Mouse (Mus musculus): Measurements from ENCODE around the gene Ostf1.

Ostf1 gene

GRCm38 (mm10) chr19:18631644-18632219 is at the start of gene Ostf1, which contains the start of gene Nmrk1:
Ostf1 (minus strand) TSS chr19:18631823.
Nmrk1 (plus strand) TSS chr19:18631950.
- DNase-seq: peak; percentile 97 to 99

GRCm38 (mm10) chr19:18673116-18673515 is 41.5 kb upstream of the Ostf1 start:
- DNase-seq: no peak

GRCm38 (mm10) chr19:18672498-18672897 is 40.9 kb upstream of the Ostf1 start:
- DNase-seq: no peak

GRCm38 (mm10) chr19:18671056-18671741 is 39.6 kb upstream of the Ostf1 start:
- peak; percentile 50 to 74 for DNase-seq

GRCm38 (mm10) chr19:18670608-18671007 is 39.0 kb upstream of the Ostf1 start, which contains the start of gene Carnmt1:
Carnmt1 (plus strand) TSS chr19:18670764.
- DNase-seq: peak; percentile 99

- no peak for DNase-seq
Observed at GRCm38 (mm10) chr19:18669551-18669950, 37.9 kb upstream of the Ostf1 start.

- no peak for DNase-seq
Observed at GRCm38 (mm10) chr19:18666966-18667365, 35.3 kb upstream of the Ostf1 start.

GRCm38 (mm10) chr19:18663904-18664303 is 32.3 kb upstream of the Ostf1 start:
- DNase-seq: no peak

- DNase-seq: no peak
Observed at GRCm38 (mm10) chr19:18661683-18662082, 30.1 kb upstream of the Ostf1 start.

- DNase-seq: no peak
Observed at GRCm38 (mm10) chr19:18660466-18660865, 28.8 kb upstream of the Ostf1 start.

GRCm38 (mm10) chr19:18659349-18659748 is 27.7 kb upstream of the Ostf1 start:
- no peak for DNase-seq

- no peak for DNase-seq
Observed at GRCm38 (mm10) chr19:18658473-18658872, 26.9 kb upstream of the Ostf1 start.

- DNase-seq: no peak
Observed at GRCm38 (mm10) chr19:18655999-18656398, 24.4 kb upstream of the Ostf1 start.

GRCm38 (mm10) chr19:18654984-18655383 is 23.4 kb upstream of the Ostf1 start:
- DNase-seq: no peak

GRCm38 (mm10) chr19:18654330-18654729 is 22.7 kb upstream of the Ostf1 start:
- no peak for DNase-seq

- DNase-seq: no peak
Observed at GRCm38 (mm10) chr19:18653058-18653457, 21.4 kb upstream of the Ostf1 start.

GRCm38 (mm10) chr19:18652592-18652991 is 21.0 kb upstream of the Ostf1 start:
- peak; percentile 82 to 89 for DNase-seq

- DNase-seq: no peak
Observed at GRCm38 (mm10) chr19:18650473-18650872, 18.9 kb upstream of the Ostf1 start.

- no peak for DNase-seq
Observed at GRCm38 (mm10) chr19:18649955-18650354, 18.3 kb upstream of the Ostf1 start.

- DNase-seq: no peak
Observed at GRCm38 (mm10) chr19:18648558-18648945, 16.9 kb upstream of the Ostf1 start.

- DNase-seq: no peak
Observed at GRCm38 (mm10) chr19:18647775-18648557, 16.3 kb upstream of the Ostf1 start.

- DNase-seq: no peak
Observed at GRCm38 (mm10) chr19:18646853-18647420, 15.3 kb upstream of the Ostf1 start.

GRCm38 (mm10) chr19:18646397-18646796 is 14.8 kb upstream of the Ostf1 start:
- no peak for DNase-seq

All from cerebellum, adult 18-20 months (tissue).